Mouse (Mus musculus) C2C12 (cell line): ENCODE measurements around the gene Orm2.

Experiments
- CEBPB ChIP-seq: IDR thresholded peaks from one replicate; pipeline ENCODE4 v1.6.1; 2011; ENCODE audit warnings: low read depth, mild to moderate bottlenecking, control low read depth, moderate library complexity
- CTCF ChIP-seq: IDR thresholded peaks from one replicate; pipeline ENCODE4 v1.5.1; 2011; ENCODE audit not compliant: control insufficient read depth, insufficient read depth, insufficient read length
- MAX ChIP-seq: IDR thresholded peaks from one replicate; pipeline ENCODE4 v1.6.1; 2011; ENCODE audit warnings: mild to moderate bottlenecking, control low read depth
- MYOG ChIP-seq: IDR thresholded peaks from one replicate; pipeline ENCODE4 v1.6.1; 2011; ENCODE audit not compliant: control insufficient read depth, insufficient read length; ENCODE audit errors: extremely low read depth
- USF1 ChIP-seq: IDR thresholded peaks from one replicate; pipeline ENCODE4 v1.6.1; 2011; ENCODE audit warnings: low read depth, mild to moderate bottlenecking, control low read depth, moderate library complexity

GRCm38 (mm10) chr4:63408247-63408646, 46.0 kb downstream of the Orm2 start:
- TF ChIP-seq CTCF = no peak
- TF ChIP-seq CEBPB = no peak
- no peak for TF ChIP-seq MAX
- TF ChIP-seq USF1 = no peak
- no peak for TF ChIP-seq MYOG
